Mouse (Mus musculus) neural tube, embryonic 13.5 days (tissue): Measurements from ENCODE around the gene Gm49354. TPM values are rescaled to one million over a fixed set of nuclear protein-coding genes. Genes with fewer than 3 reads are reported as not detected.
"Not testable (repeated sequence)": the region's sequence is repeated elsewhere in the genome, so short reads cannot be mapped to it uniquely, and the experiment has no call there.

Source experiments
- ATAC-seq: fragments of 200-750 bp; cut with Nextera tagmentation; 2 replicates; pipeline ENCODE4 v1.8.0; 2017; ENCODE audit warnings: low read depth, mild to moderate bottlenecking, moderate TSS enrichment, moderate library complexity
- H3K27ac ChIP-seq: fragments of 300-500 bp; sonication (generic); replicated peaks from 2 replicates; pipeline ENCODE4 v1.5.1; 2015; ENCODE audit warnings: moderate library complexity, mild to moderate bottlenecking, inconsistent platforms
- H3K27me3 ChIP-seq: fragments of 300-500 bp; sonication (generic); 2 replicates; pipeline ENCODE4 v1.6.1; 2015; ENCODE audit warnings: mild to moderate bottlenecking, inconsistent platforms
- H3K36me3 ChIP-seq: fragments of 300-500 bp; sonication (generic); 2 replicates; pipeline ENCODE4 v1.6.1; 2015; ENCODE audit warnings: mild to moderate bottlenecking, inconsistent platforms
- H3K4me1 ChIP-seq: fragments of 300-500 bp; sonication (generic); replicated peaks from 2 replicates; pipeline ENCODE4 v1.6.1; 2015; ENCODE audit warnings: inconsistent platforms
- H3K4me2 ChIP-seq: fragments of 300-500 bp; sonication (generic); 2 replicates; pipeline ENCODE4 v1.6.1; 2015; ENCODE audit warnings: inconsistent platforms, mild to moderate bottlenecking, moderate library complexity
- H3K4me3 ChIP-seq: fragments of 300-500 bp; sonication (generic); 2 replicates; pipeline ENCODE4 v1.5.1; 2015; ENCODE audit warnings: mild to moderate bottlenecking, inconsistent platforms
- H3K9ac ChIP-seq: fragments of 300-500 bp; sonication (generic); 2 replicates; pipeline ENCODE4 v1.6.1; 2015; ENCODE audit warnings: moderate library complexity, mild to moderate bottlenecking, inconsistent platforms
- H3K9me3 ChIP-seq: fragments of 300-500 bp; sonication (generic); 2 replicates; pipeline ENCODE4 v1.6.1; 2016; ENCODE audit warnings: inconsistent platforms
- WGBS: fragments of 180-500 bp; shearing (Covaris S2); methylation state at CpG from one replicate; pipeline ENCODE4 v1.1.7; 2015; 5-methylcytosine and 5-hydroxymethylcytosine counted together
- polyA plus RNA-seq: library from polyadenylated mRNA; unstranded; fragments of >200 nt; fragmentation: Nextera tagmentation; extraction: Ambion mirVana; gene quantifications from 2 replicates; pipeline ENCODE4 v1.2.1, GENCODE M21; 2015

Gene Gm49354
- polyA plus RNA-seq, 1 experiment from 2014 or later = not detected

- H3K4me1 ChIP-seq = peaks cover 7% of the 10 kb centered on the region; the same call in 1 of the 2 replicates
- no peaks in the 10 kb centered on the region for H3K36me3 ChIP-seq
- H3K27me3 ChIP-seq = no peaks in the 10 kb centered on the region
- WGBS = 41% methylated on average over 7 of the region's 7 CpGs
- H3K27ac ChIP-seq = no peak within 1 kb of the TSS
- no peaks in the 10 kb centered on the region for H3K9me3 ChIP-seq
- no peak within 1 kb of the TSS for H3K9ac ChIP-seq
- no peak within 1 kb of the TSS for H3K4me2 ChIP-seq
- no peak for ATAC-seq
- H3K4me3 ChIP-seq = no peak within 1 kb of the TSS
These were observed 50.4 kb downstream of the Gm49354 start, which contains the start of gene Spata31d1d for GRCm38 (mm10) chr13:59731652-59732051. TSS of gene Spata31d1d (minus strand) at chr13:59731752.

GRCm38 (mm10) chr13:59728378-59729093 is 53.5 kb downstream of the Gm49354 start:
- no peak overlapping the region for H3K4me3 ChIP-seq
- no peaks in the 10 kb centered on the region for H3K36me3 ChIP-seq
- H3K27me3 ChIP-seq = no peaks in the 10 kb centered on the region
- H3K4me2 ChIP-seq = no peak overlapping the region
- H3K4me1 ChIP-seq = peaks cover 16% of the 10 kb centered on the region
- WGBS = 32% methylated on average over 7 of the region's 7 CpGs
- H3K9ac ChIP-seq = 0 out of 2 replicates have a peak overlapping the region, but pooled peaks have one; percentile 26
- peak; percentile 87 for ATAC-seq
- no peak overlapping the region for H3K27ac ChIP-seq
- no peaks in the 10 kb centered on the region for H3K9me3 ChIP-seq

GRCm38 (mm10) chr13:59726139-59726867 is 55.7 kb downstream of the Gm49354 start:
- H3K9me3 ChIP-seq = no peaks in the 10 kb centered on the region
- WGBS = 39% methylated on average over 29 of the region's 29 CpGs
- peaks cover 16% of the 10 kb centered on the region for H3K4me1 ChIP-seq
- peak overlapping the region; percentile 48 for H3K4me2 ChIP-seq
- no peak overlapping the region for H3K27ac ChIP-seq
- H3K4me3 ChIP-seq = 0 out of 2 replicates have a peak overlapping the region, but pooled peaks have one; percentile 4
- ATAC-seq = no peak
- peak overlapping the region; percentile 45; the same call in 1 of the 2 replicates for H3K9ac ChIP-seq
- H3K36me3 ChIP-seq = no peaks in the 10 kb centered on the region
- no peaks in the 10 kb centered on the region for H3K27me3 ChIP-seq

GRCm38 (mm10) chr13:59722089-59722488 is 60.0 kb downstream of the Gm49354 start:
- not testable (repeated sequence) for ATAC-seq, H3K4me2 ChIP-seq, H3K36me3 ChIP-seq, H3K27ac ChIP-seq, H3K9me3 ChIP-seq, H3K9ac ChIP-seq, H3K27me3 ChIP-seq, H3K4me3 ChIP-seq
- WGBS = 86% methylated on average over 1 of the region's 1 CpGs
- H3K4me1 ChIP-seq = peaks cover 17% of the 10 kb centered on the region

GRCm38 (mm10) chr13:59719475-59719874 is 62.6 kb downstream of the Gm49354 start:
- ATAC-seq = no peak
- 85% methylated on average over 1 of the region's 1 CpGs for WGBS
- Histone ChIP-seq H3K27ac (0 out of 2 replicates have a peak overlapping the region, but pooled peaks have one; percentile 23), H3K4me1 (peaks cover 7% of the 10 kb centered on the region), H3K4me3 (no peak overlapping the region), H3K4me2 (no peak overlapping the region), H3K9ac (no peak overlapping the region), H3K9me3 (no peaks in the 10 kb centered on the region), H3K27me3 (no peaks in the 10 kb centered on the region), H3K36me3 (no peaks in the 10 kb centered on the region)

- H3K27ac ChIP-seq = 0 out of 2 replicates have a peak overlapping the region, but pooled peaks have one; percentile 23
- 28% methylated on average over 6 of the region's 6 CpGs for WGBS
- H3K4me2 ChIP-seq, H3K9ac ChIP-seq, H3K9me3 ChIP-seq, H3K4me1 ChIP-seq, H3K4me3 ChIP-seq, H3K27me3 ChIP-seq, H3K36me3 ChIP-seq, ATAC-seq: not testable (repeated sequence)
These were observed 63.1 kb downstream of the Gm49354 start for GRCm38 (mm10) chr13:59718857-59719440.

- no peak overlapping the region for H3K9ac ChIP-seq
- no peak for ATAC-seq
- H3K4me2 ChIP-seq = no peak overlapping the region
- H3K9me3 ChIP-seq = no peaks in the 10 kb centered on the region
- H3K4me3 ChIP-seq = no peak overlapping the region
- no peak overlapping the region for H3K27ac ChIP-seq
- H3K36me3 ChIP-seq = no peaks in the 10 kb centered on the region
- no peaks in the 10 kb centered on the region for H3K4me1 ChIP-seq
- WGBS = 40% methylated on average over 3 of the region's 3 CpGs
- H3K27me3 ChIP-seq = no peaks in the 10 kb centered on the region
These were observed 68.3 kb downstream of the Gm49354 start for GRCm38 (mm10) chr13:59713710-59714109.

GRCm38 (mm10) chr13:59711984-59712383 is 70.1 kb downstream of the Gm49354 start, which contains the start of gene Spata31d1b:
TSS of gene Spata31d1b (plus strand) at chr13:59712284.
- H3K9ac ChIP-seq, H3K4me2 ChIP-seq, H3K36me3 ChIP-seq, ATAC-seq, H3K27ac ChIP-seq, H3K27me3 ChIP-seq, H3K9me3 ChIP-seq, H3K4me3 ChIP-seq, H3K4me1 ChIP-seq: not testable (repeated sequence)
- WGBS = 66% methylated on average over 3 of the region's 3 CpGs

GRCm38 (mm10) chr13:59710230-59710629 is 71.8 kb downstream of the Gm49354 start, which contains the start of gene Spata31d1a:
TSS of gene Spata31d1a (minus strand) at chr13:59710330.
- H3K9ac ChIP-seq = no peak within 1 kb of the TSS
- H3K27me3 ChIP-seq = no peaks in the 10 kb centered on the region
- H3K4me3 ChIP-seq = no peak within 1 kb of the TSS
- no peak within 1 kb of the TSS for H3K27ac ChIP-seq
- H3K36me3 ChIP-seq = no peaks in the 10 kb centered on the region
- no peak within 1 kb of the TSS for H3K4me2 ChIP-seq
- no peaks in the 10 kb centered on the region for H3K4me1 ChIP-seq
- no peaks in the 10 kb centered on the region for H3K9me3 ChIP-seq
- WGBS = 90% methylated on average over 15 of the region's 15 CpGs
- no peak for ATAC-seq

Other genes starting within 250 kb of the Gm49354 start
- gene Agtpbp1, start 197.0 kb downstream of the Gm49354 start, polyA plus RNA-seq = 64.8 and 66.2 TPM in 2 replicates
- gene Naa35, start 197.0 kb downstream of the Gm49354 start, polyA plus RNA-seq = 130 and 139 TPM in 2 replicates
- gene Golm1, start 106.4 kb downstream of the Gm49354 start, polyA plus RNA-seq = 44.4 and 48.5 TPM in 2 replicates
- gene 4921517D22Rik, start 88.1 kb downstream of the Gm49354 start, polyA plus RNA-seq = not detected in 2 replicates
- 0.03 TPM in 1 of 2 replicates, not detected in the other for gene Spata31d1a, start 71.9 kb downstream of the Gm49354 start, polyA plus RNA-seq
- gene Spata31d1b, start 70.0 kb downstream of the Gm49354 start, polyA plus RNA-seq = not detected in 2 replicates
- gene Spata31d1d, start 50.5 kb downstream of the Gm49354 start, polyA plus RNA-seq = not detected in 2 replicates
- gene 1700014D04Rik, start 35.5 kb downstream of the Gm49354 start, polyA plus RNA-seq = 0.17 TPM in 1 of 2 replicates, not detected in the other
- gene Isca1, start 12.4 kb downstream of the Gm49354 start, polyA plus RNA-seq = 153 and 154 TPM in 2 replicates
- 45.5 and 50.5 TPM in 2 replicates for gene Tut7, start 40.9 kb upstream of the Gm49354 start, polyA plus RNA-seq